Mouse (Mus musculus) testis, adult 2 months (tissue): Measurements from ENCODE around the gene Arhgef33. TPM values are rescaled to one million over a fixed set of nuclear protein-coding genes. Genes with fewer than 3 reads are reported as not detected.
"Not testable (repeated sequence)": the region's sequence is repeated elsewhere in the genome, so short reads cannot be mapped to it uniquely, and the experiment has no call there.

ENCODE experiments used
- H3K27ac ChIP-seq: fragments of 200-500 bp; 2 replicates; pipeline ENCODE4 v1.5.1; 2012; ENCODE audit warnings: low read depth, low read length; ENCODE audit not compliant: control insufficient read depth, insufficient read depth
- H3K27me3 ChIP-seq: fragments of 200-500 bp; 2 replicates; pipeline ENCODE4 v1.6.1; 2012; ENCODE audit warnings: mild to moderate bottlenecking, low read length, moderate library complexity; ENCODE audit not compliant: control insufficient read depth, insufficient read depth
- H3K36me3 ChIP-seq: fragments of 200-500 bp; 2 replicates; pipeline ENCODE4 v1.6.1; 2012; ENCODE audit warnings: mild to moderate bottlenecking, low read length; ENCODE audit not compliant: control insufficient read depth, insufficient read depth
- H3K4me1 ChIP-seq: fragments of 200-500 bp; 2 replicates; pipeline ENCODE4 v1.6.1; 2012; ENCODE audit warnings: low read length; ENCODE audit not compliant: control insufficient read depth, insufficient read depth
- H3K4me3 ChIP-seq: fragments of 200-500 bp; 2 replicates; pipeline ENCODE4 v1.5.1; 2012; ENCODE audit warnings: low read depth, mild to moderate bottlenecking, low read length, moderate library complexity, mixed read lengths; ENCODE audit not compliant: control insufficient read depth
- CTCF ChIP-seq: fragments of 200-500 bp; IDR thresholded peaks from 2 replicates; pipeline ENCODE4 v1.5.1; 2012; ENCODE audit warnings: low read depth, mild to moderate bottlenecking, inconsistent platforms, low read length, moderate library complexity; ENCODE audit not compliant: control insufficient read depth, insufficient read depth, insufficient replicate concordance
- POLR2A ChIP-seq: fragments of 200-500 bp; IDR thresholded peaks from 2 replicates; pipeline ENCODE4 v1.6.1; 2012; ENCODE audit warnings: low read depth, mild to moderate bottlenecking, inconsistent platforms, low read length, moderate library complexity; ENCODE audit not compliant: control insufficient read depth
- polyA plus RNA-seq: library from polyadenylated mRNA; depleted of rRNA; stranded (reverse); fragments of >200 nt; gene quantifications from 2 replicates; pipeline ENCODE4 v1.2.3, GENCODE M21; 2012

The Arhgef33 gene
- polyA plus RNA-seq, 1 experiment = 19.8 TPM

- no peak overlapping the region for H3K27ac ChIP-seq
- peaks cover 8% of the 10 kb centered on the region for H3K4me1 ChIP-seq
These were observed 39.5 kb downstream of the Arhgef33 start for GRCm38 (mm10) chr17:80346591-80347125.

GRCm38 (mm10) chr17:80347234-80347633 lies 40.0 kb downstream of the Arhgef33 start:
- no peak overlapping the region for H3K27ac ChIP-seq
- H3K27me3 ChIP-seq = no peaks in the 10 kb centered on the region
- H3K4me1 ChIP-seq = peaks cover 8% of the 10 kb centered on the region
- H3K4me3 ChIP-seq = no peak overlapping the region
- no peaks in the 10 kb centered on the region for H3K36me3 ChIP-seq
- no peak for TF ChIP-seq CTCF
- no peak for TF ChIP-seq POLR2A

More at GRCm38 (mm10) chr17:80346591-80347125, 39.5 kb downstream of the Arhgef33 start:
- no peaks in the 10 kb centered on the region for H3K36me3 ChIP-seq
- no peaks in the 10 kb centered on the region for H3K27me3 ChIP-seq
- H3K4me3 ChIP-seq = no peak overlapping the region
- TF ChIP-seq POLR2A (no peak), CTCF (no peak)

GRCm38 (mm10) chr17:80360245-80360644 lies 53.0 kb downstream of the Arhgef33 start:
- Histone ChIP-seq H3K27ac (no peak overlapping the region), H3K27me3 (no peaks in the 10 kb centered on the region), H3K36me3 (no peaks in the 10 kb centered on the region), H3K4me1 (no peaks in the 10 kb centered on the region), H3K4me3 (no peak overlapping the region)
- TF ChIP-seq POLR2A = no peak
- TF ChIP-seq CTCF = no peak

- Histone ChIP-seq H3K4me3 (no peak overlapping the region), H3K36me3 (no peaks in the 10 kb centered on the region; the same call in 1 of the 2 replicates), H3K27me3 (no peaks in the 10 kb centered on the region), H3K27ac (no peak overlapping the region), H3K4me1 (no peaks in the 10 kb centered on the region)
- TF ChIP-seq POLR2A = no peak
- TF ChIP-seq CTCF = no peak
These were observed 60.1 kb downstream of the Arhgef33 start for GRCm38 (mm10) chr17:80367276-80367675.

- H3K4me1 ChIP-seq = peaks cover 4% of the 10 kb centered on the region; the same call in 1 of the 2 replicates
- TF ChIP-seq POLR2A (no peak), CTCF (no peak)
- no peaks in the 10 kb centered on the region for H3K27me3 ChIP-seq
- no peak overlapping the region for H3K4me3 ChIP-seq
- no peaks in the 10 kb centered on the region; the same call in 1 of the 2 replicates for H3K36me3 ChIP-seq
- no peak overlapping the region for H3K27ac ChIP-seq
These were observed 61.4 kb downstream of the Arhgef33 start for GRCm38 (mm10) chr17:80368606-80369005.

GRCm38 (mm10) chr17:80372989-80373725 lies 66.0 kb downstream of the Arhgef33 start, which contains the start of gene Gm10190:
TSS of gene Gm10190 (minus strand) at chr17:80373541.
- no peaks in the 10 kb centered on the region; the same call in 1 of the 2 replicates for H3K36me3 ChIP-seq
- H3K27me3 ChIP-seq = no peaks in the 10 kb centered on the region
- TF ChIP-seq POLR2A (peak; percentile 61; the same call in 1 of the 2 replicates), CTCF (no peak)
- H3K27ac ChIP-seq = peak within 1 kb of the TSS; percentile 83
- peaks cover 8% of the 10 kb centered on the region for H3K4me1 ChIP-seq
- peak within 1 kb of the TSS; percentile 89 for H3K4me3 ChIP-seq

- H3K27ac ChIP-seq = peak overlapping the region; percentile 55
- H3K4me1 ChIP-seq = peaks cover 8% of the 10 kb centered on the region
- no peaks in the 10 kb centered on the region; the same call in 1 of the 2 replicates for H3K36me3 ChIP-seq
- TF ChIP-seq CTCF (no peak), POLR2A (no peak; the same call in 1 of the 2 replicates)
- H3K4me3 ChIP-seq = peak overlapping the region; percentile 89
- H3K27me3 ChIP-seq = no peaks in the 10 kb centered on the region
These were observed 66.5 kb downstream of the Arhgef33 start for GRCm38 (mm10) chr17:80373726-80374096.

GRCm38 (mm10) chr17:80378386-80378785 lies 71.2 kb downstream of the Arhgef33 start:
- H3K4me1 ChIP-seq, H3K27ac ChIP-seq, H3K4me3 ChIP-seq, H3K27me3 ChIP-seq, H3K36me3 ChIP-seq: not testable (repeated sequence)
